Mouse (Mus musculus) midbrain, embryonic 15.5 days (tissue): ENCODE data around the gene Gm4553. TPM values are rescaled to one million over a fixed set of nuclear protein-coding genes. Genes with fewer than 3 reads are reported as not detected.
"Not testable (repeated sequence)": the region's sequence is repeated elsewhere in the genome, so short reads cannot be mapped to it uniquely, and the experiment has no call there.

Experiments used
- ATAC-seq: fragments of 200-750 bp; cut with Nextera tagmentation; replicated peaks from 2 replicates; pipeline ENCODE4 v1.8.0; 2017; ENCODE audit warnings: moderate TSS enrichment
- H3K27ac ChIP-seq: fragments of 300-500 bp; sonication (generic); 2 replicates; pipeline ENCODE4 v1.5.1; 2015; ENCODE audit warnings: mild to moderate bottlenecking, inconsistent platforms
- H3K27me3 ChIP-seq: fragments of 300-500 bp; sonication (generic); replicated peaks from 2 replicates; pipeline ENCODE4 v1.6.1; 2015; ENCODE audit warnings: inconsistent platforms
- H3K36me3 ChIP-seq: fragments of 300-500 bp; sonication (generic); replicated peaks from 2 replicates; pipeline ENCODE4 v1.6.1; 2015; ENCODE audit warnings: inconsistent platforms
- H3K4me1 ChIP-seq: fragments of 300-500 bp; sonication (generic); 2 replicates; pipeline ENCODE4 v1.6.1; 2015; ENCODE audit warnings: inconsistent platforms
- H3K4me2 ChIP-seq: fragments of 300-500 bp; sonication (generic); 2 replicates; pipeline ENCODE4 v1.6.1; 2015; ENCODE audit warnings: inconsistent platforms, mild to moderate bottlenecking, moderate library complexity
- H3K4me3 ChIP-seq: fragments of 300-500 bp; sonication (generic); 2 replicates; pipeline ENCODE4 v1.5.1; 2015; ENCODE audit warnings: mild to moderate bottlenecking, inconsistent platforms
- H3K9ac ChIP-seq: fragments of 300-500 bp; sonication (generic); 2 replicates; pipeline ENCODE4 v1.6.1; 2015; ENCODE audit warnings: mild to moderate bottlenecking, inconsistent platforms
- H3K9me3 ChIP-seq: fragments of 300-500 bp; sonication (generic); 2 replicates; pipeline ENCODE4 v1.6.1; 2016; ENCODE audit warnings: inconsistent platforms
- WGBS: fragments of 180-500 bp; shearing (Covaris S2); methylation state at CpG from one replicate; pipeline ENCODE4 v1.1.7; 2015; ENCODE audit warnings: mixed read lengths; 5-methylcytosine and 5-hydroxymethylcytosine counted together
- polyA plus RNA-seq: library from polyadenylated mRNA; unstranded; fragments of >200 nt; fragmentation: Nextera tagmentation; extraction: Ambion mirVana; gene quantifications from 2 replicates; pipeline ENCODE4 v1.2.1, GENCODE M21; 2015

The Gm4553 gene
- polyA plus RNA-seq, 1 experiment from 2014 or later, result not detected

GRCm38 (mm10) chr7:142120629-142121028 is 44.9 kb downstream of the Gm4553 start, which contains the start of gene Gm45618:
Gene Gm45618 (minus strand): TSS chr7:142120729.
- H3K4me1 ChIP-seq, H3K9me3 ChIP-seq, H3K4me2 ChIP-seq, H3K27me3 ChIP-seq, H3K36me3 ChIP-seq, H3K4me3 ChIP-seq, H3K9ac ChIP-seq, ATAC-seq, H3K27ac ChIP-seq: not testable (repeated sequence)
- 95% methylated on average over 1 of the region's 1 CpGs for WGBS

- no peaks in the 10 kb centered on the region for H3K36me3 ChIP-seq
- no peak for ATAC-seq
- no peaks in the 10 kb centered on the region for H3K27me3 ChIP-seq
- no peaks in the 10 kb centered on the region for H3K4me1 ChIP-seq
- H3K27ac ChIP-seq, result no peak overlapping the region
- no peak overlapping the region for H3K4me3 ChIP-seq
- no peaks in the 10 kb centered on the region for H3K9me3 ChIP-seq
- WGBS, result 11% methylated on average over 5 of the region's 5 CpGs
- H3K9ac ChIP-seq, result no peak overlapping the region
- no peak overlapping the region for H3K4me2 ChIP-seq
Observed at GRCm38 (mm10) chr7:142119632-142120031, 45.9 kb downstream of the Gm4553 start.

Other genes with a start within 250 kb of the Gm4553 start
- 82.6 TPM in 2 replicates for gene Tollip, start 247.2 kb downstream of the Gm4553 start, polyA plus RNA-seq
- 24.7 and 25.9 TPM in 2 replicates for gene Brsk2, start 216.0 kb downstream of the Gm4553 start, polyA plus RNA-seq
- gene Mob2, start 104.7 kb downstream of the Gm4553 start, polyA plus RNA-seq, result 53.9 and 57.8 TPM in 2 replicates
- 134 and 135 TPM in 2 replicates for gene Dusp8, start 69.9 kb downstream of the Gm4553 start, polyA plus RNA-seq
- gene Gm45618, start 45.0 kb downstream of the Gm4553 start, polyA plus RNA-seq, result 0.36 and 0.65 TPM in 2 replicates
- gene Gm39115, start 29.7 kb downstream of the Gm4553 start, polyA plus RNA-seq, result not detected in 2 replicates
- not detected in 2 replicates for gene Gm45337, start 21.1 kb downstream of the Gm4553 start, polyA plus RNA-seq
- gene Gm29735, start 8.6 kb downstream of the Gm4553 start, polyA plus RNA-seq, result not detected in 2 replicates
- gene Krtap5-2, start 10.3 kb upstream of the Gm4553 start, polyA plus RNA-seq, result not detected in 2 replicates
- not detected in 2 replicates for gene Gm10153, start 24.6 kb upstream of the Gm4553 start, polyA plus RNA-seq
- gene Krtap5-3, start 35.6 kb upstream of the Gm4553 start, polyA plus RNA-seq, result not detected in 2 replicates
- gene Gm7579, start 46.1 kb upstream of the Gm4553 start, polyA plus RNA-seq, result not detected in 2 replicates
- gene Krtap5-5, start 64.2 kb upstream of the Gm4553 start, polyA plus RNA-seq, result not detected in 2 replicates
- not detected in 2 replicates for gene Gm40460, start 75.3 kb upstream of the Gm4553 start, polyA plus RNA-seq
- gene Gm2431, start 92.6 kb upstream of the Gm4553 start, polyA plus RNA-seq, result not detected in 2 replicates
- gene Gm4559, start 108.6 kb upstream of the Gm4553 start, polyA plus RNA-seq, result not detected in 2 replicates
- not detected in 2 replicates for gene Krtap5-1, start 131.4 kb upstream of the Gm4553 start, polyA plus RNA-seq
- gene Krtap5-4, start 137.8 kb upstream of the Gm4553 start, polyA plus RNA-seq, result not detected in 2 replicates
- gene Ifitm10, start 208.0 kb upstream of the Gm4553 start, polyA plus RNA-seq, result 9.5 and 10.1 TPM in 2 replicates
- gene Gm49369, start 216.9 kb upstream of the Gm4553 start, polyA plus RNA-seq, result 1.4 and 4.4 TPM in 2 replicates
- gene Ctsd, start 222.3 kb upstream of the Gm4553 start, polyA plus RNA-seq, result 254 and 288 TPM in 2 replicates